Comparison of ENCODE assay signal across 18 mouse cellular contexts in genomic region chr5:36904703-36905102, GRCm38 (mm10). TPM values are rescaled to one million over a fixed set of nuclear protein-coding genes. Genes with fewer than 3 reads are reported as not detected.
"Had no signal": no experiment of that assay in that cellular context is flagged by ENCODE, and none has a peak within 500 bp of the region (broad histone marks: within the 10 kb centered on the region; RNA-seq: fewer than 3 reads in every experiment).

No protein-coding gene starts in this region.

- H3K9me3 ChIP-seq: heart, embryonic 13.5 days; heart, embryonic 15.5 days; kidney, embryonic 15.5 days; limb, embryonic 13.5 days; limb, embryonic 15.5 days; liver, embryonic 12.5 days had no signal

- H3K9ac ChIP-seq: heart, embryonic 13.5 days; heart, embryonic 15.5 days; hindbrain, embryonic 14.5 days; kidney, embryonic 15.5 days; limb, embryonic 13.5 days; limb, embryonic 15.5 days; liver, embryonic 12.5 days; liver, embryonic 14.5 days had no signal

- H3K27ac ChIP-seq: heart, adult 2 months; heart, embryonic 13.5 days; heart, embryonic 15.5 days; hindbrain, embryonic 14.5 days; kidney, embryonic 15.5 days; kidney, postnatal 0 days; limb, embryonic 13.5 days; limb, embryonic 15.5 days; liver, embryonic 12.5 days; liver, embryonic 14.5 days had no signal

- H3K4me2 ChIP-seq: heart, embryonic 11.5 days; heart, embryonic 13.5 days; heart, embryonic 15.5 days; hindbrain, embryonic 14.5 days; kidney, embryonic 15.5 days; limb, embryonic 13.5 days; limb, embryonic 15.5 days; liver, embryonic 12.5 days had no signal

- H3K27me3 ChIP-seq: heart, embryonic 15.5 days; liver, embryonic 12.5 days had no signal

- ATAC-seq: intestine, embryonic 16.5 days; liver, embryonic 12.5 days had no signal

- H3K36me3 ChIP-seq: heart, embryonic 13.5 days; heart, embryonic 15.5 days; kidney, embryonic 15.5 days; limb, embryonic 13.5 days; limb, embryonic 15.5 days; liver, embryonic 12.5 days had no signal

- H3K4me3 ChIP-seq: heart, adult 2 months; heart, embryonic 13.5 days; heart, embryonic 15.5 days; kidney, embryonic 15.5 days; limb, embryonic 13.5 days; limb, embryonic 15.5 days; liver, embryonic 12.5 days had no signal

- DNase-seq: kidney, adult 11 months; kidney, adult 9 months; layer of hippocampus, postnatal 36 days had no signal

- H3K4me1 ChIP-seq: heart, embryonic 15.5 days; kidney, embryonic 15.5 days; limb, embryonic 15.5 days; liver, embryonic 12.5 days had no signal

RNA-seq across cellular contexts. Expression of gene Ppp2r2c, which starts 36.4 kb away (rescaled TPM):
- total RNA-seq: hematopoietic stem cell, adult 5-6 weeks had no signal
- polyA plus RNA-seq: heart, postnatal 0 days; liver, adult 2 months; liver, embryonic 14.5 days had no signal
